Mouse (Mus musculus) retina, postnatal 1 day (tissue): Measurements from ENCODE around the gene Gm20721.
"Not testable (repeated sequence)": the region's sequence is repeated elsewhere in the genome, so short reads cannot be mapped to it uniquely, and the experiment has no call there.

ENCODE experiments used
- DNase-seq: peaks from one replicate; pipeline ENCODE4 v3.0.0-alpha.2; 2012

Gene Gm20721

DNA sequence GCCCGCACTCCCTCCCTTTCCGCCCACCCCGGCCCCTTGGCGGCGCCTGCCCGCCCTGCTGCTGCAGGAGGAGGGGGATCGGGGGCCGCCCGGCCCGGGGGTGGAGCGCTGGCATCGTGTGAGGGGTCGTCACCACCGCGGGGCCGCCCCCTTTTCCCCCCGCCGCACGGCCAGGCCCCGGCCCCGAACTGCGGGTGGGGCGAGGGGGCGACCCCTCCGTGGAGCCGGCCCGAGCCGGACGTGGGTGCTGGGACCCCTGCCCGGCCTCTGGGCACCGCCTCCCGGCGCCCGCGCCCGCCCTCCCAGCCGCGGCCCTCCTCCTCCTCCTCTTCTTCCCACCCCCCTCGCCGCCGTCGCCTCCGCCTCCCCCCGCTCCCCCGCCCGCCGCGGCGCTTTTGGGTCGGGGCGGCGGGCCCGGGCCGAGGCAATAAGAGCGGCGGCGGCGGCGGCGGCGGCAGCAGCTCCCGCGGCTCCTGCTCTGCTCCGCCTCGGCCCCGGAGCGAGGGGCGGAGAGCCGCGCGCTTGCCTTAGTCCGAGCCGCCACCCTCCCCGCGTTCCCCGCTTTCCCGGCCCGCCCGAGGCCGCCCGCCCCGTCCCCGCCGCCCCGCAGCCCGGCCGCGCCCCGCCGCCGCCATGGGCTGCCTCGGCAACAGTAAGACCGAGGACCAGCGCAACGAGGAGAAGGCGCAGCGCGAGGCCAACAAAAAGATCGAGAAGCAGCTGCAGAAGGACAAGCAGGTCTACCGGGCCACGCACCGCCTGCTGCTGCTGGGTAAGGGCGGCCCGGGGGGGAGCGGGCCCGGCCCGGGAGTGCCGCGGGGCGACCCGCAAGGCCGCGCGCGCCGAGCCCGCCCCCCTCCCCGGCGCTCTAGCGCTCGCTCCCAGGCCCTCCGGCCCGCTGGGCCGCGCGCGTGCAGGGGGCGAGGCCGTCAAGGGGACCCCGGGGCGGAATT is 16.6 kb downstream of the Gm20721 start:
- DNase-seq, result peak; percentile 92

- peak; percentile 56 for DNase-seq
Observed at GRCm38 (mm10) chr2:174328926-174329662, 17.4 kb downstream of the Gm20721 start.

GRCm38 (mm10) chr2:174328358-174328905 is 18.1 kb downstream of the Gm20721 start:
- DNase-seq, result peak; percentile 21

GRCm38 (mm10) chr2:174327295-174327981 is 19.1 kb downstream of the Gm20721 start:
- peak; percentile 91 for DNase-seq

GRCm38 (mm10) chr2:174326481-174326880 is 20.0 kb downstream of the Gm20721 start:
- DNase-seq, result no peak

GRCm38 (mm10) chr2:174325989-174326388 is 20.5 kb downstream of the Gm20721 start:
- DNase-seq, result no peak

DNA sequence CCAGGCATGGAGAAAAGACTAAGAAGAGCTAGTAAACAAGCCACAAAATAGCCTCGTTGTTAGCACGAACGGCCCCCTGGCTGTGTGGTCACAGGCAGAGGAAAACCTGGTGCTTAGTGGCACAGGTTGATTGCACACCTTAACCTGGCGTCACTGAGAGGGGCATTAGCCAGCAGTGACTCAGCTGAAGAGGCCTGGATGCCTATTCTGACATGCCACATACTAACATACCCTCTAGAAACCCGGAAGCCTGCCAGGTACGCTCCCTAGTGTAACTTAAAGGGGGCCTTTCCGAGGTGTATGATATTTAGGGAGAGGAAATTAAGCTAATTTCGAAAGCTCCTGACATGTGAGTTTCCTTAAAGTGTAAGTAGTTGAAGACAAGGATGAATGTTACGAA is 29.9 kb downstream of the Gm20721 start:
- no peak for DNase-seq

- DNase-seq, result not testable (repeated sequence)
Observed at GRCm38 (mm10) chr2:174315445-174315844, 31.1 kb downstream of the Gm20721 start.

DNA sequence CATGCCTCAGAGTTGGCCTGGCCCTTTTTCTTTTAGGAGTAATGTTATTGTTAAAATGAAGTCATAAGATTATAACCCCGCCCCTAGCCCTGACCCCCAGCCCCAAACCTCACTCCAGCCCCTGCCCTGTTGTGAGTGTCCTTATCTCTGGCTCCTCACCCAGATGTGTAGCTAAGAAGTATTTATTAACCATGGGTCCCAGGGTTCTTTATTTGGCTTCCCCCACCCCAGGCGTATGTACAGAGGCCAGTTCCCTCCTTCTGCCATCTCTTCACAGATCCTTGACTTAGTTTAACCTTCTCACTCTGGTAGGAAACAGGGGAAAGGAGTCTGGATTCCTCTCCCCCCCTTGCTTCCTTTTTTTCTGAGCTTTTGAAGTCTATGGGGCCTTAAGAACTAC is 33.9 kb downstream of the Gm20721 start:
- DNase-seq, result no peak

DNA sequence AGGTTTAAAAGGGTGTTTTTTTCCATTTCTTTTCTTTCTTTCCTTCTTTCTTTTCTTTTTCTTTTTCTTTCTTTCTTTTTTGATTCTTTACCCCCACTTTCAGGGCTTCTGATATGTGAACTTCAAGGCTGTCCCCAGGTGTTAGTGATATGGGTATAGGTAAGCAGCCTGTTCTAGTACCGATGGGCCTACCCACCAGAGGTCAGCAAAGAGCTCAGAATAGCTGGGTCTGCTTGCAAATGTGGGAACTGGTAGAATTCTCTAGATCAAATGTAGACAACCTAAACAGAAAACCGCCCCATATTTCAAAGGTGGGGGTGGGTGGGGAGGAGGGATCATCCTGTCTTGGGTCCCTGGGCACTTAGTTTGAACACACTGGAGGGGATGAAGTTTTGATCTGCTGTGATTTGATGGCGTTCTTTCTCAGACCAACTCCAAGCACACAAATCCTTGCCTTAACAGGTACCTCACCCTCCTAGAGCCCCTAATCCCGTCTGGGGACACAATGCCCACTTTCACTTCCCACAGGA is 34.3 kb downstream of the Gm20721 start:
- DNase-seq, result peak; percentile 77

- no peak for DNase-seq
Observed at GRCm38 (mm10) chr2:174311613-174312012, 34.9 kb downstream of the Gm20721 start.

DNA sequence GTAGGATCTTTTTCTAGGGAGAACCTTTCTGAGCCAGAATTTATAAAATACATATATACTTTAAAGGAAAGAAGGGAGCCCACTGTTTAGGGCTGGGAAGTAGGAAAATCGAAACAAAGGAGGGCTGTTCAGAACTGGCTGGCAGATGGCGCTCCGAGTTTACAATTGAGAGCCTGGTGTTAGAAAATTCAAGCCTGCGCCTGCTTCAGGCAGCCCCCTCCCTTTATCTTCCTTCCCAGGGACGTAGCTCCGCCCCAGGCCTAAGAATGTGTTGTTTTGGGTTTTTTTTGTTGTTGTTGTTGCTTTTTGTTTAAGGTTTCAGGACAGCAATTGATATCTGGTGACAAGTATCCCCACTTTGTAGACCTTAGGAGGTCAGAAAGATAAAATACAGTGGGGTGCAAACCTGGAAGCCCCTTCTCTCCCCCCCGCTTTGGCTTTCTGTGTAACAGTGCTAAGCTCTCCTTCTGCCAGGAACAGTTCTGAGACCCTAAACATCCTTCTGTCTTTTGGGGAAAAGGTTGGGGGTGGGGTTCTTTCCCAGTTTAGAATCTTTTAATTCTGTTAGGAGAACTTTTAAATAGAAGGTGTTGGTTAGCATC is 35.5 kb downstream of the Gm20721 start:
- DNase-seq, result peak; percentile 75

DNA sequence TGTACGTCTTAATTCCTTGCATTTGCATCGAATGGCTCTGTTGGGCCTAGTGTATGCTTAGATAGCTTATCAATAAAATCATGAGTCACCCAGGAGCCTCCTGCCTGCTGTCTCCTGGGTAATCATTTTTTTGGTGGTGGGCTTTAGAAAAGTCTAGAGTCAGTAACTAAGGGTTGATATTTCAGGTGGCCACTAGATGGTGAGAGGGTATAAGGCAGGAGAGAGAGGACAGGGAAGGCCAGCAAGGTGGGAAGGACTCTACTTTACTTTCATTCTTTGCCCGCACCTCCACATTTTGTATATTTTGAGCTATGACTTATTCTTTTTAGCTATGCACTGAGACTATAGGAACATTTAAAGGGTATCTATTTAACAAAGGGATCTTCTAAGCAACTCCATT is 38.6 kb downstream of the Gm20721 start:
- DNase-seq, result no peak

- DNase-seq, result no peak
Observed at GRCm38 (mm10) chr2:174305646-174306045, 40.9 kb downstream of the Gm20721 start.

DNA sequence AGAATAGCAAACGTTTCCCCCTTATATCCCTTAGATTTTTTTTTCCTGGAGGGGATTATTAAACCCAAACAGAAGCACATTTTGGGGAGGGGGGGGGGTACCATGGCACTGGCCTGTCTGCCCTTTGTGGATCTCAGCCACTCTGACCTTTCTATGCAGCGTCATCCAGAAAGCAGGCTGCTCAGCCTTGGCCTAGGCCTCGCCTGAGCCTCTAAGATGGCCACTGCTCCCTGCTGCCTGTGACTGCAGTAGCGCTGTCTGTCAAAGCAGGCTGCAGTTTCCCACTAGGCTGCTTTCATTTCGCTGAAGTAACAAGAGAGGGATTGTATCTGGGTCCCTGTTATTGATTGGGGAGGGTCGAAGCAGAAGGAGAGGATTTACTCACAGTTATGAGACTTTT is 44.0 kb downstream of the Gm20721 start:
- peak; percentile 39 for DNase-seq

GRCm38 (mm10) chr2:174300666-174301065 is 45.8 kb downstream of the Gm20721 start:
- no peak for DNase-seq

- DNase-seq, result no peak
Observed at GRCm38 (mm10) chr2:174300186-174300585, 46.3 kb downstream of the Gm20721 start.

- DNase-seq, result no peak
Observed at GRCm38 (mm10) chr2:174299771-174300160, 46.7 kb downstream of the Gm20721 start.

- DNase-seq, result no peak
Observed at GRCm38 (mm10) chr2:174299091-174299770, 47.3 kb downstream of the Gm20721 start.

DNA sequence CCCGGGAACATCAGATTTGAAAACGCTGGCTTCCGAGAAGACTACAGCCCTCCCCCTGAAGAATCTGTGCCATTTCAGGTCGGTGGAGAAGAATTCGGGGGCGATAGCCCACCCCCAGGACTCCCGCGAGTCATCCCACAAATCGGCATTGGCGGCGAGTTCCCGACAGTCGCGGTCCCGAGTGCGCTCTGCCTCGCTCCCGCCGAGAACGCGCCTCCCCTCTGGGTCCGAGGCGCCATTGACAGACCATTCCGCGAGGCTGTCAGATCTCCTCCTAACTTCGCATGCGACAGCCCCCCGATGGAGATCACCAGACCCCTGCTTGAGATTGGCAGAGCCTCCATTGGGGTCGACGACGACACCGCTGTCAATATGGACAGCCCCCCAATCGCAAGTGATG is 48.0 kb downstream of the Gm20721 start:
- DNase-seq, result no peak

GRCm38 (mm10) chr2:174297851-174298250 is 48.7 kb downstream of the Gm20721 start:
- DNase-seq, result no peak
